Mouse (Mus musculus) liver, adult (tissue): Measurements from ENCODE around the gene Slc22a26.

Source experiments
- GATA4 ChIP-seq: IDR thresholded peaks from 2 replicates; pipeline ENCODE4 v1.6.1; 2014; ENCODE audit warnings: mild to moderate bottlenecking, low read length; ENCODE audit not compliant: insufficient replicate concordance

Gene Slc22a26

GRCm38 (mm10) chr19:7802571-7802970 lies at the start of gene Slc22a26:
Slc22a26 (minus strand) TSS chr19:7802667.
- no peak for TF ChIP-seq GATA4

- no peak for TF ChIP-seq GATA4
Observed at GRCm38 (mm10) chr19:7829851-7830250, 27.4 kb upstream of the Slc22a26 start.

- TF ChIP-seq GATA4 = no peak
Observed at GRCm38 (mm10) chr19:7790571-7790970, 11.9 kb downstream of the Slc22a26 start.

GRCm38 (mm10) chr19:7775306-7775705 lies 27.2 kb downstream of the Slc22a26 start:
- no peak for TF ChIP-seq GATA4

GRCm38 (mm10) chr19:7766124-7766523 lies 36.3 kb downstream of the Slc22a26 start:
- no peak for TF ChIP-seq GATA4

GRCm38 (mm10) chr19:7765599-7765998 lies 36.9 kb downstream of the Slc22a26 start:
- TF ChIP-seq GATA4 = 0 out of 2 replicates have a peak, but pooled peaks have one; percentile 10
